Mouse (Mus musculus) inflammation-experienced regulatory T-cells, adult 6 months (primary cell): ENCODE measurements around the gene Rab8b. TPM values are rescaled to one million over a fixed set of nuclear protein-coding genes. Genes with fewer than 3 reads are reported as not detected.
A peak's percentile ranks its signal among the peaks of the same experiment; 100 is the strongest.
"Not testable (repeated sequence)": the region's sequence is repeated elsewhere in the genome, so short reads cannot be mapped to it uniquely, and the experiment has no call there.

Experiments
- ATAC-seq: one replicate; pipeline ENCODE4 v1.8.0; 2017
- polyA plus RNA-seq, 3 experiments: library from polyadenylated mRNA; unstranded; fragments of 100-300 nt; shearing (Covaris generic); gene quantifications; one replicate each; pipeline ENCODE4 v1.2.1; 2017

Gene Rab8b
- polyA plus RNA-seq, 3 experiments from 2014 or later: 140 to 229 (median 170) TPM

- ATAC-seq: no peak
Measured at GRCm38 (mm10) chr9:66886818-66887217, 32.7 kb downstream of the Rab8b start.

DNA sequence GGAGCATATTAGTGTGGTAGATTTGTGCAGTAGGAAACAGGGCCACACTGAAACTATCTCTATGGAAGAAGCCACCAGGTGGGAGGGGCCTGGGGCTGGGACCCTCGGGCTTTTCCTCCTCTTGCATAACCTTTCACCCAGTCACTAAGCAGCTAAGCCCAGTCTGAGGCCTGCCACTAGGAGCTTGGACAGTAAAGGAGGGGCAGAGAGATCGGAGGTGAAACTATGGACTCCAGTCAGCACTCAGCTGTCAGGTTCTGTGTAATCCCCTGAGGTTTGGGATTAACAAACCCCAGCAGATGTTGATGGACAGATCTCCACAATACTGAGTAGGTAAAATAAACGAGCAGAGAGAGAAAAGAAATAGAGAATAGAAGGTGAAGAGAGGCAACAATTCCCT, 33.1 kb downstream of the Rab8b start:
- no peak for ATAC-seq

GRCm38 (mm10) chr9:66884609-66885008, 34.9 kb downstream of the Rab8b start:
- no peak for ATAC-seq

DNA sequence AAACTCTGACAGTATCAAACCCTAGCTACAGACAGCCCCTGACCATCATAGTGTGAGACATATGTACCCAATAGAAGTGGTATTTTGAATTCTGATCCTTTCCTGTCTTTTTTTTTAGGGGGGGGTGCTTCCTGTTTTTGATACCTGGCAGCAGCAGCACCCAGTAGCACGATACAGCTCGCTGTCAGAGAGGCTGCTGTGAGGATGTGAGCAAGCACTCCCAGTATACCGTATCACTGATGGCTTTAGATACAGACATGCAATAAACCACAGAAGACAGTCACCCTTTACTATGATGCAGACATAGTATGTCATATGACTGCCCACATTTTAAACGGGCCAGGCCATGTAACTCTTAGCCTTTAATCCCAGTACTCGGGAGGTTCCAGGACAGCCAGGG, 36.0 kb downstream of the Rab8b start:
- ATAC-seq: peak; percentile 82

DNA sequence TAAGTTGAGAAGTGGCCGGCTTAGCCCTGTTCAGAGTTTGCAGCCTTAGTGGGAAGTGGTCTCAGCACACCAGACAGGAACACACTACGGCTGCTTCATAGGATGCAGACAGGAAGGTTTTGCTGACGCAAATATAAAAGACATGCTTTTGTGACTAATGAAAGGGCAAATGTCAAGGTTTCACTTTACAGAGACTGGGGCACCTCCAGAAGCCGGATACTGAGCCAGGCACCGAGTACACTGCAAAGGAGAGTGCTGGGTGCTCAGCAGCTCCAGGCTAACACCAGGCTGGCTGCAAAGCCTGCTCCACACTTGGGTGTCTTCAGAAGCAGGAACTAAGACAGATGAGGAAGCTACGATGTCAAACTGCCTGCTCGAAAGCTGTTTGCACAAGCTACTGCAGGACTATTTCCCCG, 37.1 kb downstream of the Rab8b start:
- peak; percentile 83 for ATAC-seq

DNA sequence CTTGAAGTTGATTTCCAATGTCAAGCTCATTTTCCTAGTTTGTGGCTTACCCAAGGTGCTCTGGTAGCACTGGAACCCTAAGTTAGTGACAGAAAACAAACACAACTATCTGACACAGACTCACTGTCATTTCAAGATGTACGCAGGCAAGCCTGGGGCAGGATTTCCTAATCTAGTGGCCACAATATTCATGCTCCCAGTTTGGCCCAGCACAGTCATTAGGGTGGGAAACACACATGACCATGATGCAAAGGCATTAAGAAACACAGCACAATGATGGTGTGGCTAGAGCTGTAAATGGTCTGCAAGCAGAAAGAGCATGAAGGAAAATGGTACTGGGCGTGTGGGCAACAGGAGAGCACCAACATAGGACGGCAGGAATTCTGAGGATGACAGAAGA, 37.6 kb downstream of the Rab8b start:
- ATAC-seq: no peak

GRCm38 (mm10) chr9:66880752-66881151, 38.7 kb downstream of the Rab8b start:
- no peak for ATAC-seq

DNA sequence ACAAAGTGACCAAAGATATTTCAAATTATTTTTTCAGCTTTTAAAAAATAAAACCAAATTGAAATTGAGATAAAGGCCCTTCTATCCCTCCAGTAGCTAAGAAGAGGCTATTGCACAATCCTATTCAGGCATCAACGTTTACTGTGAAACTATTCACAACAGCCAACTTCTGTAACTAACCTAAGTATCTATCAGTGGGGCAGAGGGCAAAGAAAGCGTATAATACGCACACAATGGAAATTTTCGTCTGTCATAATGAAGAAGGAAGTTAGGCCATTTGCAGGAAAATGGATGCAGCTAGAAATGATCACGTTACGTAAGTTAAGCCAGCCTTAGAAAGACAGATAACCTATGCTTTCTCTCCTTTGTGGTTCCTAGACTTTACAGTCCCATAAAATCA, 40.0 kb downstream of the Rab8b start:
- no peak for ATAC-seq

- no peak for ATAC-seq
Measured at GRCm38 (mm10) chr9:66878899-66879298, 40.6 kb downstream of the Rab8b start.

- ATAC-seq: no peak
Measured at GRCm38 (mm10) chr9:66876577-66876976, 42.9 kb downstream of the Rab8b start.

DNA sequence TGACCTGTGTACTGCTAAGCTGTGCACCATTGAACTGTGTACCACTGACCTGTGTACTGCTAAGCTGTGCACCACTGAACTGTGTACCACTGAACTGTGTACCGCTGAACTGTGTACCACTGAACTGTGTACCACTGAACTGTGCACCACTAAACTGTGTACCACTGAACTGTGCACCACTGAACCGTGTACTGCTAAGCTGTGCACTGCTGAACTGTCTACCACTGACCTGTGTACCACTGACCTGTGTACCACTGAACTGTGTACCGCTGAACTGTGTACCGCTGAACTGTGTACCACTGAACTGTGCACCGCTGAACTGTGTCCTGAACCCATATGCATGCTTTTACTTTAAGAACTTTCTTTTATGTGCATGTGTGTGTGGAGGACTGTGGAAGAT, 45.2 kb downstream of the Rab8b start:
- ATAC-seq: no peak

DNA sequence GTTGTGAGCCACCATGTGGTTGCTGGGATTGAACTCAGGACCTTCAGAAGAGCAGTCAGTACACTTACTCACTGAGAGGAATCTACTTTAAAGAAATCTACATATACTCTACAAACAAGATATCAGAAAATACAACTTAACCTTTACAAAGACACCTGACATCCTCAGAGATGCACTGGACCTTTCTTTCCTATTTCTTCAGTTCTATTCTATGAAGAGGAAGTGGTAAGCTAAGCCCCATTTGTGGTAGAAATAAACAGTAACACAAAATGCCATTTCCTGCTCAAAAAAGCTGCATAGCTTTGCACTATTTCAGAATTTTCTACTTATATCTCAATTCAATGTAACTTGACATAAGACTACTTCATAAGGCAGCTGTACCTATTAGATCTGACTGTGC, 46.0 kb downstream of the Rab8b start:
- peak; percentile 93 for ATAC-seq

DNA sequence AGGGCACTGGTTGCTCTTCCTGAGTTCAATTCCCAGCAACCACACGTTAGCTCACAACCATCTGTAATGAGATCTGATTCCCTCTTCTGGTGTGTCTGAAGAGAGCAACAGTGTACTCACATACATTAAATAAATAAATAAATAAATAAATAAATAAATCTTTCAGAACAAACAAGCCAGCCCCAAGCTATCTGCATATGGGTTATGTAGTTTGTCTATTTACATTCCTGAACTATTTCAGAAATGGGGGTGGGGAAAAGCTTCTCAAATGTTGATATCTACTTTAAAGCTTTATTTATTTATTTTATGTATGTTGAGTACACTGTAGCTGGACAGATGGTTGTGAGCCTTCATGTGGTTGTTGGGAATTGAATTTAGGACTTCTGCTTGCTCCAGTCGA, 46.5 kb downstream of the Rab8b start:
- ATAC-seq: not testable (repeated sequence)

- ATAC-seq: no peak
Measured at GRCm38 (mm10) chr9:66872015-66872727, 47.3 kb downstream of the Rab8b start.

DNA sequence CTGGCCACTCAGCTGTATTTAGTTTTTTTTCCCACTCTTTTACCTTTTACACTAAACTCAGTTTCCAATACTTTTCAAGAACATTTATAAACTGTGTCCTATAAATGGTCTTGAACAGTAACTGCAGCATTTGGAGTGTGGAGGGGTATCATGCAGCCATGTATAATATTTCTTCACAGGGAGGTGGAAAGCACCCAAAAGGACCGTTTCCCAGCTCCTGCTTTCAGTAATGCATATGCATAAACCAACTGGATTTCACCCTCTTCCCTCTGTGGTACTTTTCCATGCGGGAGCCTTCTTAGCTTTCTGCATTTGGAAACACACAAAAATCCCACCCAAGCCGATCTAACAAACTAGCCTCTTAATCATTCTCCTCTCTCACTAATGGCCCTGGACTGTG, 54.8 kb downstream of the Rab8b start:
- no peak for ATAC-seq

DNA sequence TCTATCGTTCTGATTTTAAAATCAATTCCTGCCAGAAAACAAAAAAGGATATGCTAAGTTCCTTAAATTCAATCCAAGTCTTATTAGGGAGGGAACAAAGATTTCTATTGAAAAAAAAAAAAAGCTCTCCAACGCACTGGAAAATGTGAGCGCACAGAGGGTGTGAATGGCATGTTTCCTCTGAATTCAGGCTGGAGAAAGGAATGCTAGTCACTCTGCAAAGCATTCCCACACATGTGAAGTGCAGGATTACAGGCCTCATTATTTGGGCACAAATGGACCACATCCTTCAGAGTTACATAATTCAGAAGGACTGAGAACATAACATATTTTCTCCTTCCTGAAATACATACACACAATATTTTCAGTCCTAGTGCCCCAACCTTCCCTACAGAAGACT, 56.0 kb downstream of the Rab8b start:
- ATAC-seq: no peak

DNA sequence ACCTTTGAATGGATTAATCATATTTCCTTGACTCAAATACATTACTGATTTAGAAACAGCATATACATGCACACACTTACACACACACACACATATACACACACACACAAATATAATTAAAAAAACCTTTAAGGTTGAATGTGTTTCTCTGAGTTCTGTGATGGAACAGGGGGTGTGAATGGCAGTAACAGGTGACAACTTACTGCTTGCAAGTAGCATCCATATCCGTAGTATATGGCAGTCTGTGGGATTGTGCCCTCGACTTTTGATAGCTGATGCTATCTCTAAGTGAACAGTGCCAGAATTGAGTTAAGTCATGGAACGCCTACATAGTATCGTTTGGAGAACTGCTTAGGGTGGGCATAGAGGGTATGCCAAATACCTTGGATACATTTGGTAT, 57.3 kb downstream of the Rab8b start:
- no peak for ATAC-seq

- ATAC-seq: no peak
Measured at GRCm38 (mm10) chr9:66861104-66861767, 58.3 kb downstream of the Rab8b start.

DNA sequence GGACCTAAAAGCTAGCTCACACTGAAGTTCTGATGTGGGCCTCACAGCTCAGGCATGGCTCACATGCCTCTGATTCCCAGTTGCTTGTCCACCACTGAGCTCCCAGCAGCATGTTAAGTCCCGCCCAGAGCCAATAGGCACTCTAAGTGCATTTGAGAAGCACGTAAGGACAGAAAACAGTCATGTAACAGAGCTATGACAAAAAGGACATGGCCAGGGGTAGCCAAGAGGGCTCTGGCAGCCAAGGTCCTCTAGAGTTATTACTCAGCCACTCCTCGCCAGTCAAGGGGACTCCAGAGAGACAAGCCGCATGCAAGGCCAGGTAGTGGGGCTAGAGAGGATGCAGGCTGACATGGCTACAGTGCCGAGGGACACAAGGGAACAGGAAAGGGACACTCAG, 60.0 kb downstream of the Rab8b start:
- ATAC-seq: no peak

DNA sequence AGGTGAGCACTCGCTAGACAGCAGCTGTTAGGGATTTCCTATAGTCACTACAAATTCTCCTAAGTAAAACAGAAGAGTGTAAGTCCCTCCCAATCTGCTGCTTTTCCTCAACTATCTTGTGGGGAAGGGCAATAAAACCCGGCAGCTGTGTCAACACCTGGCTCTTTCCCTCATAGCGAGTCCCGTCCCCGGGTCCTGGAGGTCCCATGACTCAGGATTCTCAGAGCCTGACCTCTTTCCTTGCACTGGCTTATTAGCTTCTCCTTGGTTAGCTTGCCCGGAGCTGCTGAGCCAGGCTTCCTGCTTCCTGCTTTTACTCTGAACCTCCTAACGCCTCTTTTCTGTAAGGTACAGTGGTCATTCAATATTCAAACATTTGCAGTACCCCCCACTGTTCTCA, 63.6 kb downstream of the Rab8b start:
- no peak for ATAC-seq

- no peak for ATAC-seq
Measured at GRCm38 (mm10) chr9:66852592-66852991, 66.9 kb downstream of the Rab8b start.

DNA sequence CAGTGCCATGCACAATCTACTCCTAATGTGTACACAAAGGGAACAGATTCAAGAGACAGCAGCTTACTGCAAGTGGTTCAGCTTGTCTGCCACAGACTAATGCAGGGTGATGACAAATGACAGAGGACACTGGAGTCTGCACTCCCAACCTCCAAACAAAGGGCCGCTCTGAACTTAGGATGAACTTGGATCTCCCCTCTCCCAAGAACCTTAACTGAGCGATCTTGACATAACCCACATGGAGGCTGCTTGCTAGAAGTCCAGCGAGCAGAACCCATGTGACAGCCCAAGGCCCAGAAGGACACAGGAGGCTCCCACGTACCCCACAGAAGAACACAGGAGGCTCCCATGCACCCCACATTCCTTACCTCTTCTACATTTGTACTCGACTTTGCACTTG, 68.5 kb downstream of the Rab8b start:
- no peak for ATAC-seq

DNA sequence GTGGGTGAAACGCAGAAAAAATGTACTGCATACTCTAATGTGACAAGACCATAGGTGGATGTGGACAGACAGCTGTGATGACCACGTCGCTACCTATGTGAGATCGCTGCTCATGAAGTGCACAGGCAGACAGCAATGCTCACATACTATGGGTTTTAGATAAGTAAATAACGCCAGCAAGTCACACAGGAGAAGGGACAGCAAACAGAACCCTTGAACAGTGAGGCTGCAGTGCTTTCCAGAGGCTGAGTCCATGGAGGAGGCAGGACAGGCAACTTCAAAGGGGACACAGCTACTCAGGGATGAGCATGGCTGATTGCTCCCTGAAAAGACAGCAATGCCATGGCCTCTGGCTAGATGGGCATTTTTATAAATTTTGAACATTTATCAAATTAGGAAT, 72.7 kb downstream of the Rab8b start:
- no peak for ATAC-seq

DNA sequence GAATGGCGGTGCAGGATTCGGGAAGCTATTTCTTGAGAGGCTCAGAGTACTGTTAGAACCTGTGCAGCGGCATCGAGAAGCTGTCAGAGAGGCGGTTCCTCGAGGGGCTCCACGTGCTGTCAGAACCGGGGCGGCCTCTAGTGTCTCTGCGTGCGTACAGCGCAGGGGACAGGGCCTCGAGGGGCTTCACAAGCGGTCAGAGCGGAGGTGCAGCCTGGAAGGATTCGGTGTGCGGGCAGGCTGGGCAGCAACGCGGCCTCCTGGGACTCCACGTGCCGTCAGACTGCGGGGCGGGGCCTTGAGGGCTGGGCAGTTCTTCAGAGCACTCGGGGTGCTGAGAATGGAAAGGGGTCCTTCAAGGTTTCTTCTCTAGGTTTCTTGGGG, 84.4 kb downstream of the Rab8b start:
- peak; percentile 28 for ATAC-seq
